Mouse (Mus musculus): Measurements from ENCODE around the gene Arhgef2.

DNA sequence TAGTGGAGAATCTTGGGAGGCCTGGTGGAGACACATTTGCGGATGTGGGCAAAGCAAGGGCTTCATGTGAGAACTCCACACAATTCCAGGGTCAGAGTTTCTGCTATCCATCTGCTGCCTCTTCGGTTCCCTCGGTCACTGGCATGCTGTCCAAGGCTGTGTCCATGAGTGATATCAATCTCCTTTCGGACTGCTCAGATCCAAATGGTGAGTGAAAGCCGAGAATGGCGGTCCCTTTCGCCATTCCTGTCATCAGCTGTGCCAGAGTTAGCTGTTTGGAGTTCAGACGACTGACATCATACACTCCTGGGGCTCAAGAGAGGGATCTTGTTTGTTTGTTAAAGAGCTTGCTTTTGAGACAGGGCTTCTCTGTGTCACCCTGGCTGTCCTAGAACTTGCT, 8.7 kb downstream of the Arhgef2 start:
- TF ChIP-seq FLI1 (IDR thresholded peaks at IDR 0.05; ENCODE audit: low read length) = no peak
- TF ChIP-seq GATA1 (IDR thresholded peaks at IDR 0.05; ENCODE audit: borderline replicate concordance, low read length) = no peak
